10 mouse cellular contexts compared by ENCODE assay signal in the genomic region with DNA sequence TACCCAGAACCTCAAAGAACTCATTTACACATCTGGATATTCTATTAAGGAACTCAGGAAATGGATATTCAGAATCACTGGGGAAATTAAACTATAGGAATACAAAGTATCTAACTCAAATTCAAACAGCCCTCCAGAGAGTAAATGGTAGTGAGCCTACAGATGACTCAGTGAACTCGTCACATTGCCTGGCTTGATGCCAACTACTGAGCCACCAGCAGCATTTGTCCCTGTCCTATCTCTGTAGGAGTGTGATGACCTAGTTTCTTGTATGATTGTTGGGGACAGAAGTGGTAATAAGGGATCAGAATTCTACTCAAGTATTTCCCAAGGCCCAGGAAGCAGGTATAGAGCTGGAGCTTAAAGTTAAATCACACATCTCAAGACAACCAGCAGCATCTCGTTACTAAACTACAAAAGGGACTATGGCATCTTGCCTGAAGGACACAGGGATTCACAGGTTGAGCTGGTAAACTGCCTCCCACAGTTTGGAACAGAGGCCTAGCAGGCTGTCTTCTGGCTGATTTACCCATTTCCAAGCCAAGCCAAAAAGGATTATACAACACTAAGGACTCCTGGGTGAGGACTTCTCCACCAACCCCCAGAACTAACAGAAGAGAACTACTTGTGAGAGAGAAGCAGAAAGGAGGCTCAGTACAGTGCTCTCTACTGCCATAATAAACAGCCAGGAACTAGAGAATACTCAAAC.
DNase-seq lines count a peak whose midpoint lies in the region; ATAC-seq and TF ChIP-seq lines count a peak whose summit lies in the region.
"Had no signal": no experiment of that assay in that cellular context is flagged by ENCODE, and none has a peak within 500 bp of the region (broad histone marks: within the 10 kb centered on the region; RNA-seq: fewer than 3 reads in every experiment).

No protein-coding gene starts in this region.

- no peak overlapping the region for H3K27ac ChIP-seq in hindbrain, postnatal 0 days
- H3K27ac ChIP-seq in hindbrain, embryonic 10.5 days = no peak overlapping the region
- H3K27ac ChIP-seq in MEL (ENCODE audit: control insufficient read depth, low read depth, low read length) = no peak overlapping the region
- H3K27ac ChIP-seq in intestine, embryonic 15.5 days = no peak overlapping the region

- 33% methylated on average over 2 of the region's 2 CpGs for whole genome bisulfite sequencing in hindbrain, postnatal 0 days
- 79% methylated on average over 2 of the region's 2 CpGs for WGBS in hindbrain, embryonic 10.5 days
- WGBS in intestine, embryonic 15.5 days = 56% methylated on average over 2 of the region's 2 CpGs

- peak; percentile 69 for ATAC-seq in hindbrain, postnatal 0 days
- no peak for ATAC-seq in intestine, embryonic 15.5 days
- ATAC-seq in activated CD4-positive, CD25-positive, alpha-beta regulatory T cell, adult 4 months = no peak
- ATAC-seq: intestine, embryonic 16.5 days had no signal

- no peak overlapping the region for H3K4me2 ChIP-seq in hindbrain, postnatal 0 days (ENCODE audit: low read depth, low read length)
- H3K4me2 ChIP-seq in intestine, embryonic 15.5 days (replicated peaks) = no peak overlapping the region
- H3K4me2 ChIP-seq: heart, embryonic 12.5 days had no signal

- H3K9me3 ChIP-seq in hindbrain, postnatal 0 days (ENCODE audit: low read length) = no peaks in the 10 kb centered on the region
- no peaks in the 10 kb centered on the region; the same call in 1 of the 2 replicates for H3K9me3 ChIP-seq in hindbrain, embryonic 10.5 days
- no peaks in the 10 kb centered on the region for H3K9me3 ChIP-seq in MEL (replicated peaks; ENCODE audit: insufficient read depth, low read length)
- H3K9me3 ChIP-seq in intestine, embryonic 15.5 days = no peaks in the 10 kb centered on the region

- H3K36me3 ChIP-seq in hindbrain, postnatal 0 days (ENCODE audit: insufficient read depth, low read length) = no peaks in the 10 kb centered on the region
- H3K36me3 ChIP-seq in hindbrain, embryonic 10.5 days = no peaks in the 10 kb centered on the region
- H3K36me3 ChIP-seq in MEL (ENCODE audit: control insufficient read depth in 1 of 2, insufficient read depth in 2 of 2, low read length in 2 of 2) = no peaks in the 10 kb centered on the region
- no peaks in the 10 kb centered on the region for H3K36me3 ChIP-seq in intestine, embryonic 15.5 days
- H3K36me3 ChIP-seq: heart, embryonic 12.5 days had no signal

- no peak for TF ChIP-seq POLR2A in MEL (IDR thresholded peaks at IDR 0.05; ENCODE audit: control insufficient read depth in 1 of 2, insufficient read depth in 1 of 2, low read depth in 1 of 2, low read length in 2 of 2, poor library complexity in 1 of 2)

- TF ChIP-seq EP300 in MEL (IDR thresholded peaks at IDR 0.05; ENCODE audit: low read depth in 1 of 2, low read length in 2 of 2) = no peak

- DNase-seq in hindbrain, postnatal 0 days (ENCODE audit: low spot score) = peak; percentile 42
- DNase-seq in hindbrain, embryonic 10.5 days (ENCODE audit: low spot score) = no peak
- DNase-seq in MEL (ENCODE audit: low read depth, low spot score) = peak; percentile 10
- DNase-seq in adrenal gland, postnatal 25 days = peak; percentile 74
- DNase-seq in cerebellum, postnatal 36 days = peak; percentile 41 to 53
- no peak for DNase-seq in spleen, adult 18-20 months

- H3K27me3 ChIP-seq in hindbrain, postnatal 0 days (ENCODE audit: insufficient read depth, low read length) = no peaks in the 10 kb centered on the region
- H3K27me3 ChIP-seq in hindbrain, embryonic 10.5 days (ENCODE audit: insufficient read depth, poor library complexity, severe bottlenecking) = no peaks in the 10 kb centered on the region
- H3K27me3 ChIP-seq in MEL (ENCODE audit: control insufficient read depth in 1 of 2, insufficient read depth in 2 of 2, low read length in 2 of 2) = no peaks in the 10 kb centered on the region
- H3K27me3 ChIP-seq in intestine, embryonic 15.5 days (replicated peaks) = no peaks in the 10 kb centered on the region
- H3K27me3 ChIP-seq: heart, embryonic 12.5 days had no signal

- H3K9ac ChIP-seq in hindbrain, postnatal 0 days (replicated peaks; ENCODE audit: low read length) = no peak overlapping the region
- no peak overlapping the region for H3K9ac ChIP-seq in MEL (ENCODE audit: control insufficient read depth, low read depth, low read length, poor library complexity, severe bottlenecking)
- H3K9ac ChIP-seq in intestine, embryonic 15.5 days = no peak overlapping the region
- H3K9ac ChIP-seq: heart, embryonic 12.5 days had no signal

- no peaks in the 10 kb centered on the region for H3K4me1 ChIP-seq in hindbrain, postnatal 0 days (ENCODE audit: insufficient read depth, low read length)
- no peaks in the 10 kb centered on the region for H3K4me1 ChIP-seq in hindbrain, embryonic 10.5 days (replicated peaks)
- no peaks in the 10 kb centered on the region for H3K4me1 ChIP-seq in MEL (ENCODE audit: control insufficient read depth in 1 of 2, insufficient read depth in 2 of 2, low read length in 2 of 2)
- no peaks in the 10 kb centered on the region for H3K4me1 ChIP-seq in intestine, embryonic 15.5 days (replicated peaks)
- H3K4me1 ChIP-seq: heart, embryonic 12.5 days had no signal

- no peak for TF ChIP-seq RAD21 in MEL (IDR thresholded peaks at IDR 0.05; ENCODE audit: low read depth, low read length)

- no peak for TF ChIP-seq CTCF in hindbrain, postnatal 0 days (IDR thresholded peaks at IDR 0.05; ENCODE audit: low read depth)
- TF ChIP-seq CTCF in MEL (IDR thresholded peaks at IDR 0.05 in 2 of 3, conservative IDR thresholded peaks at IDR 0.05 in 1 of 3; ENCODE audit: control insufficient read depth in 1 of 3, insufficient read depth in 1 of 3, low read depth in 2 of 3, low read length in 3 of 3, poor library complexity in 1 of 3, severe bottlenecking in 1 of 3) = no peak

- H3K79me2 ChIP-seq in MEL (ENCODE audit: control insufficient read depth, insufficient read depth, low read length, poor library complexity) = no peaks in the 10 kb centered on the region

- H3K4me3 ChIP-seq in hindbrain, postnatal 0 days (ENCODE audit: low read length) = no peak overlapping the region
- H3K4me3 ChIP-seq in hindbrain, embryonic 10.5 days = no peak overlapping the region
- no peak overlapping the region for H3K4me3 ChIP-seq in MEL (ENCODE audit: control insufficient read depth in 1 of 2, insufficient read depth in 1 of 2, low read depth in 2 of 2, low read length in 2 of 2)
- no peak overlapping the region for H3K4me3 ChIP-seq in intestine, embryonic 15.5 days (replicated peaks)
- H3K4me3 ChIP-seq: heart, embryonic 12.5 days had no signal

TF ChIP-seq in MEL, 35 proteins besides CTCF, POLR2A, EP300 and RAD21:
- no peak for TF ChIP-seq ELF1 (IDR thresholded peaks at IDR 0.05; ENCODE audit: low read depth, low read length)
- no peak for TF ChIP-seq RCOR1 (IDR thresholded peaks at IDR 0.05; ENCODE audit: low read depth, low read length)
- TF ChIP-seq GATA1 (IDR thresholded peaks at IDR 0.05; ENCODE audit: low read depth, low read length) = no peak
- TF ChIP-seq CHD1 (IDR thresholded peaks at IDR 0.05; ENCODE audit: low read depth, low read length) = no peak
- TF ChIP-seq UBTF (IDR thresholded peaks at IDR 0.05; ENCODE audit: borderline replicate concordance, insufficient read depth, low read depth, low read length) = no peak
- TF ChIP-seq MXI1 (IDR thresholded peaks at IDR 0.05; ENCODE audit: low read depth, low read length) = no peak
- TF ChIP-seq USF1 (IDR thresholded peaks at IDR 0.05; ENCODE audit: low read depth, low read length) = no peak
TF ChIP-seq in MEL: peak in this region for 0.

Comparison
In these comparisons a context has a peak if more than half of its experiments do, and no peak if none do; other contexts are left out.
1. DNase-seq: peak in hindbrain, postnatal 0 days (single experiment), MEL (single experiment), adrenal gland, postnatal 25 days (single experiment) and cerebellum, postnatal 36 days (2 of 2); none in hindbrain, embryonic 10.5 days (single experiment) and spleen, adult 18-20 months (0 of 2).